Mouse (Mus musculus): ENCODE results near the gene Man2a2. TPM values are rescaled to one million over a fixed set of nuclear protein-coding genes. Genes with fewer than 3 reads are reported as not detected.

The Man2a2 gene
- polyA plus RNA-seq, 1 experiment, result 30.2 TPM

GRCm38 (mm10) chr7:80375376-80376039, 4.3 kb upstream of the Man2a2 start:
- H3K27me3 ChIP-seq (ENCODE audit: control insufficient read depth, insufficient read depth, low read length), result no peaks in the 10 kb centered on the region
- no peak overlapping the region for H3K27ac ChIP-seq (ENCODE audit: insufficient read depth, low read depth, low read length)
- WGBS, result 47% methylated on average over 9 of the region's 9 CpGs
- no peak for TF ChIP-seq POLR2A (IDR thresholded peaks at IDR 0.05; ENCODE audit: low read depth, low read length)
- TF ChIP-seq CTCF (IDR thresholded peaks at IDR 0.05; ENCODE audit: extremely low read depth, insufficient read length, insufficient replicate concordance, low read depth, low read length), result no peak
- H3K4me3 ChIP-seq (ENCODE audit: low read depth, low read length), result no peak overlapping the region
- 0 out of 2 replicates have a peak, but pooled peaks cover 1% of the 10 kb centered on the region for H3K36me3 ChIP-seq (ENCODE audit: control insufficient read depth, insufficient read depth, low read length)
- H3K4me1 ChIP-seq (ENCODE audit: control insufficient read depth, insufficient read depth, insufficient read length, low read length), result peaks cover 3% of the 10 kb centered on the region; the same call in 1 of the 2 replicates

GRCm38 (mm10) chr7:80374733-80375132, 3.6 kb upstream of the Man2a2 start:
- 92% methylated on average over 3 of the region's 3 CpGs for WGBS
- TF ChIP-seq CTCF (IDR thresholded peaks at IDR 0.05; ENCODE audit: extremely low read depth, insufficient read length, insufficient replicate concordance, low read depth, low read length) (no peak), POLR2A (IDR thresholded peaks at IDR 0.05; ENCODE audit: low read depth, low read length) (no peak)
- no peaks in the 10 kb centered on the region for H3K27me3 ChIP-seq (ENCODE audit: control insufficient read depth, insufficient read depth, low read length)
- no peak overlapping the region for H3K4me3 ChIP-seq (ENCODE audit: low read depth, low read length)
- H3K36me3 ChIP-seq (ENCODE audit: control insufficient read depth, insufficient read depth, low read length), result 0 out of 2 replicates have a peak, but pooled peaks cover 1% of the 10 kb centered on the region
- H3K27ac ChIP-seq (ENCODE audit: insufficient read depth, low read depth, low read length), result no peak overlapping the region
- peaks cover 3% of the 10 kb centered on the region; the same call in 1 of the 2 replicates for H3K4me1 ChIP-seq (ENCODE audit: control insufficient read depth, insufficient read depth, insufficient read length, low read length)

- Histone ChIP-seq H3K27ac (ENCODE audit: insufficient read depth, low read depth, low read length) (0 out of 2 replicates have a peak overlapping the region, but pooled peaks have one; percentile 6), H3K36me3 (ENCODE audit: control insufficient read depth, insufficient read depth, low read length) (no peaks in the 10 kb centered on the region), H3K27me3 (ENCODE audit: control insufficient read depth, insufficient read depth, low read length) (no peaks in the 10 kb centered on the region), H3K4me1 (ENCODE audit: control insufficient read depth, insufficient read depth, insufficient read length, low read length) (peaks cover 3% of the 10 kb centered on the region; the same call in 1 of the 2 replicates), H3K4me3 (ENCODE audit: low read depth, low read length) (no peak overlapping the region)
- WGBS, result 56% methylated on average over 3 of the region's 3 CpGs
- TF ChIP-seq POLR2A (IDR thresholded peaks at IDR 0.05; ENCODE audit: low read depth, low read length), result no peak
- TF ChIP-seq CTCF (IDR thresholded peaks at IDR 0.05; ENCODE audit: extremely low read depth, insufficient read length, insufficient replicate concordance, low read depth, low read length), result no peak
Observed at GRCm38 (mm10) chr7:80374280-80374679, 3.1 kb upstream of the Man2a2 start.

GRCm38 (mm10) chr7:80373850-80374249, 2.7 kb upstream of the Man2a2 start:
- peaks cover 3% of the 10 kb centered on the region; the same call in 1 of the 2 replicates for H3K4me1 ChIP-seq (ENCODE audit: control insufficient read depth, insufficient read depth, insufficient read length, low read length)
- 0 out of 2 replicates have a peak overlapping the region, but pooled peaks have one; percentile 14 for H3K27ac ChIP-seq (ENCODE audit: insufficient read depth, low read depth, low read length)
- no peak for TF ChIP-seq POLR2A (IDR thresholded peaks at IDR 0.05; ENCODE audit: low read depth, low read length)
- TF ChIP-seq CTCF (IDR thresholded peaks at IDR 0.05; ENCODE audit: extremely low read depth, insufficient read length, insufficient replicate concordance, low read depth, low read length), result no peak
- H3K27me3 ChIP-seq (ENCODE audit: control insufficient read depth, insufficient read depth, low read length), result no peaks in the 10 kb centered on the region
- no peaks in the 10 kb centered on the region for H3K36me3 ChIP-seq (ENCODE audit: control insufficient read depth, insufficient read depth, low read length)
- no peak overlapping the region for H3K4me3 ChIP-seq (ENCODE audit: low read depth, low read length)
- 83% methylated on average over 12 of the region's 12 CpGs for WGBS

GRCm38 (mm10) chr7:80373352-80373751, 2.2 kb upstream of the Man2a2 start:
- Histone ChIP-seq H3K36me3 (ENCODE audit: control insufficient read depth, insufficient read depth, low read length) (no peaks in the 10 kb centered on the region), H3K27ac (ENCODE audit: insufficient read depth, low read depth, low read length) (0 out of 2 replicates have a peak overlapping the region, but pooled peaks have one; percentile 14), H3K27me3 (ENCODE audit: control insufficient read depth, insufficient read depth, low read length) (no peaks in the 10 kb centered on the region), H3K4me1 (ENCODE audit: control insufficient read depth, insufficient read depth, insufficient read length, low read length) (peaks cover 5% of the 10 kb centered on the region), H3K4me3 (ENCODE audit: low read depth, low read length) (no peak overlapping the region)
- TF ChIP-seq POLR2A (IDR thresholded peaks at IDR 0.05; ENCODE audit: low read depth, low read length) (no peak), CTCF (IDR thresholded peaks at IDR 0.05; ENCODE audit: extremely low read depth, insufficient read length, insufficient replicate concordance, low read depth, low read length) (no peak)
- WGBS, result 69% methylated on average over 4 of the region's 4 CpGs

GRCm38 (mm10) chr7:80372667-80373066, 1.5 kb upstream of the Man2a2 start:
- 60% methylated on average over 2 of the region's 2 CpGs for WGBS
- Histone ChIP-seq H3K4me3 (ENCODE audit: low read depth, low read length) (no peak overlapping the region), H3K27ac (ENCODE audit: insufficient read depth, low read depth, low read length) (no peak overlapping the region), H3K4me1 (ENCODE audit: control insufficient read depth, insufficient read depth, insufficient read length, low read length) (peaks cover 5% of the 10 kb centered on the region), H3K27me3 (ENCODE audit: control insufficient read depth, insufficient read depth, low read length) (no peaks in the 10 kb centered on the region), H3K36me3 (ENCODE audit: control insufficient read depth, insufficient read depth, low read length) (no peaks in the 10 kb centered on the region)
- no peak for TF ChIP-seq POLR2A (IDR thresholded peaks at IDR 0.05; ENCODE audit: low read depth, low read length)
- TF ChIP-seq CTCF (IDR thresholded peaks at IDR 0.05; ENCODE audit: extremely low read depth, insufficient read length, insufficient replicate concordance, low read depth, low read length), result no peak

GRCm38 (mm10) chr7:80372166-80372565, 991 bp upstream of the Man2a2 start:
- 75% methylated on average over 3 of the region's 3 CpGs for WGBS
- no peak for TF ChIP-seq POLR2A (IDR thresholded peaks at IDR 0.05; ENCODE audit: low read depth, low read length)
- no peak for TF ChIP-seq CTCF (IDR thresholded peaks at IDR 0.05; ENCODE audit: extremely low read depth, insufficient read length, insufficient replicate concordance, low read depth, low read length)
- H3K27me3 ChIP-seq (ENCODE audit: control insufficient read depth, insufficient read depth, low read length), result no peaks in the 10 kb centered on the region
- no peaks in the 10 kb centered on the region for H3K36me3 ChIP-seq (ENCODE audit: control insufficient read depth, insufficient read depth, low read length)
- peaks cover 5% of the 10 kb centered on the region for H3K4me1 ChIP-seq (ENCODE audit: control insufficient read depth, insufficient read depth, insufficient read length, low read length)
- no peak overlapping the region for H3K27ac ChIP-seq (ENCODE audit: insufficient read depth, low read depth, low read length)
- no peak overlapping the region for H3K4me3 ChIP-seq (ENCODE audit: low read depth, low read length)

Measured in small intestine, adult 2 months (tissue).